Comparison of ENCODE assay signal across 9 mouse cellular contexts in genomic region chr9:65432236-65432635, GRCm38 (mm10). TPM values are rescaled to one million over a fixed set of nuclear protein-coding genes. Genes with fewer than 3 reads are reported as not detected.
DNase-seq lines count a peak whose midpoint lies in the region; ATAC-seq and TF ChIP-seq lines count a peak whose summit lies in the region.
"Had no signal": no experiment of that assay in that cellular context is flagged by ENCODE, and none has a peak within 500 bp of the region (broad histone marks: within the 10 kb centered on the region; RNA-seq: fewer than 3 reads in every experiment).

No protein-coding gene starts in this region.

- TF ChIP-seq CTCF in ES-Bruce4 (IDR thresholded peaks at IDR 0.05; ENCODE audit: low read depth, low read length) = peak; percentile 78
- peak; percentile 72; the same call in 1 of the 2 replicates for TF ChIP-seq CTCF in small intestine, adult 2 months (IDR thresholded peaks at IDR 0.05; ENCODE audit: extremely low read depth, insufficient read length, insufficient replicate concordance, low read depth, low read length)

- no peaks in the 10 kb centered on the region for H3K4me1 ChIP-seq in ES-Bruce4 (ENCODE audit: control insufficient read depth, insufficient read depth, low read length)
- H3K4me1 ChIP-seq in small intestine, adult 2 months (ENCODE audit: control insufficient read depth, insufficient read depth, insufficient read length, low read length) = peaks cover 6% of the 10 kb centered on the region

- peak; percentile 85 for DNase-seq in adrenal gland, adult 2 months
- DNase-seq in embryo, embryonic 11.5 days (ENCODE audit: low read depth, low spot score) = peak; percentile 76
- DNase-seq in heart, adult 9 months (ENCODE audit: low spot score in 2 of 2) = peak; percentile 58 to 79
- peak; percentile 96 for DNase-seq in layer of hippocampus, adult 9-10 months (ENCODE audit: low spot score)
- DNase-seq in lung, postnatal 25 days (ENCODE audit: low spot score) = peak; percentile 86

- no peak for TF ChIP-seq POLR2A in ES-Bruce4 (IDR thresholded peaks at IDR 0.05; ENCODE audit: insufficient read depth, low read length)
- no peak for TF ChIP-seq POLR2A in small intestine, adult 2 months (IDR thresholded peaks at IDR 0.05; ENCODE audit: low read depth, low read length)

- H3K9me3 ChIP-seq in ES-Bruce4 (replicated peaks; ENCODE audit: control insufficient read depth, insufficient read depth, low read length, poor library complexity, severe bottlenecking) = no peaks in the 10 kb centered on the region
- H3K9me3 ChIP-seq: neural tube, embryonic 13.5 days had no signal

- no peak for ATAC-seq in inflammation-experienced regulatory T-cells, adult 6 months

- no peak overlapping the region for H3K9ac ChIP-seq in ES-Bruce4 (ENCODE audit: low read depth, poor library complexity, severe bottlenecking)
- H3K9ac ChIP-seq: neural tube, embryonic 13.5 days had no signal

- no peak overlapping the region for H3K27ac ChIP-seq in ES-Bruce4 (ENCODE audit: insufficient read depth, low read length)
- H3K27ac ChIP-seq in small intestine, adult 2 months (ENCODE audit: insufficient read depth, low read depth, low read length) = no peak overlapping the region
- H3K27ac ChIP-seq: neural tube, embryonic 13.5 days had no signal

- H3K4me3 ChIP-seq in ES-Bruce4 (ENCODE audit: low read depth, low read length) = no peak overlapping the region
- no peak overlapping the region for H3K4me3 ChIP-seq in small intestine, adult 2 months (ENCODE audit: low read depth, low read length)
- H3K4me3 ChIP-seq: neural tube, embryonic 13.5 days had no signal

- no peaks in the 10 kb centered on the region for H3K36me3 ChIP-seq in ES-Bruce4 (ENCODE audit: control insufficient read depth, insufficient read depth, low read length, poor library complexity, severe bottlenecking)
- no peaks in the 10 kb centered on the region for H3K36me3 ChIP-seq in small intestine, adult 2 months (ENCODE audit: control insufficient read depth, insufficient read depth, low read length)
- H3K36me3 ChIP-seq: neural tube, embryonic 13.5 days had no signal

- TF ChIP-seq EP300 in ES-Bruce4 (IDR thresholded peaks at IDR 0.05; ENCODE audit: insufficient read depth, low read depth, low read length) = no peak

- WGBS in small intestine, adult 2 months = 1% methylated on average over 3 of the region's 3 CpGs

- H3K27me3 ChIP-seq in ES-Bruce4 (ENCODE audit: control insufficient read depth, insufficient read depth, low read length, poor library complexity, severe bottlenecking) = no peaks in the 10 kb centered on the region
- H3K27me3 ChIP-seq in small intestine, adult 2 months (ENCODE audit: control insufficient read depth, insufficient read depth, low read length) = no peaks in the 10 kb centered on the region
- H3K27me3 ChIP-seq: neural tube, embryonic 13.5 days had no signal

RNA-seq across cellular contexts. Expression of gene Mtfmt, which starts 3.3 kb away (rescaled TPM):
- polyA plus RNA-seq in ES-Bruce4 (2011; ENCODE audit: insufficient read depth, insufficient read length, low read depth, missing spikeins) = 16.7 and 22.4 TPM in 2 replicates
- total RNA-seq in adrenal gland, adult 2 months (2021) = 10 to 100 TPM; 11.0 to 16.6 TPM
- polyA plus RNA-seq in adrenal gland, adult 2 months (2012; rRNA removed) = 6.5 and 7.0 TPM in 2 replicates
- 2.6 and 5.8 TPM in 2 replicates for polyA plus RNA-seq in small intestine, adult 2 months (2012; rRNA removed)
- 10 to 100 TPM; 20.3 to 25.1 (median 21.8) TPM for polyA plus RNA-seq in inflammation-experienced regulatory T-cells, adult 6 months (2017; shearing (Covaris generic))

RNA-seq across cellular contexts. Expression of gene Slc51b, which starts 9.5 kb away (rescaled TPM):
- polyA plus RNA-seq in ES-Bruce4 (2011; ENCODE audit: insufficient read depth, insufficient read length, low read depth, missing spikeins) = not detected in 2 replicates
- total RNA-seq in adrenal gland, adult 2 months (2021) = under 1 TPM in 1 of 2 experiments, not detected in 1; 0.43 TPM
- polyA plus RNA-seq in adrenal gland, adult 2 months (2012; rRNA removed) = not detected in 2 replicates
- 6.6 and 13.6 TPM in 2 replicates for polyA plus RNA-seq in small intestine, adult 2 months (2012; rRNA removed)
- polyA plus RNA-seq in inflammation-experienced regulatory T-cells, adult 6 months (2017; shearing (Covaris generic)) = not detected
- polyA plus RNA-seq: neural tube, embryonic 13.5 days had no signal

RNA-seq across cellular contexts. Expression of gene Spg21, which starts 28.5 kb away (rescaled TPM):
- polyA plus RNA-seq in ES-Bruce4 (2011; ENCODE audit: insufficient read depth, insufficient read length, low read depth, missing spikeins) = 50.8 and 52.8 TPM in 2 replicates
- total RNA-seq in adrenal gland, adult 2 months (2021) = 10 to 100 TPM; 47.7 to 73.6 TPM
- polyA plus RNA-seq in adrenal gland, adult 2 months (2012; rRNA removed) = 16.2 and 22.4 TPM in 2 replicates
- 4.5 and 9.7 TPM in 2 replicates for polyA plus RNA-seq in small intestine, adult 2 months (2012; rRNA removed)
- polyA plus RNA-seq in inflammation-experienced regulatory T-cells, adult 6 months (2017; shearing (Covaris generic)) = 10 to 100 TPM; 37.2 to 83.3 (median 81.4) TPM

RNA-seq across cellular contexts. Expression of gene Rasl12, which starts 33.9 kb away (rescaled TPM):
- 0.33 and 0.40 TPM in 2 replicates for polyA plus RNA-seq in ES-Bruce4 (2011; ENCODE audit: insufficient read depth, insufficient read length, low read depth, missing spikeins)
- total RNA-seq in adrenal gland, adult 2 months (2021) = 10 to 100 TPM in 1 of 2 experiments, 1 to 10 TPM in 1; 7.5 to 20.4 TPM
- polyA plus RNA-seq in adrenal gland, adult 2 months (2012; rRNA removed) = 19.2 and 23.2 TPM in 2 replicates
- 1.4 and 2.3 TPM in 2 replicates for polyA plus RNA-seq in small intestine, adult 2 months (2012; rRNA removed)
- polyA plus RNA-seq in inflammation-experienced regulatory T-cells, adult 6 months (2017; shearing (Covaris generic)) = under 1 TPM in 2 of 3 experiments, not detected in 1; 0.23 to 0.89 TPM

RNA-seq across cellular contexts. Expression of gene Kbtbd13, which starts 40.8 kb away (rescaled TPM):
- polyA plus RNA-seq in ES-Bruce4 (2011; ENCODE audit: insufficient read depth, insufficient read length, low read depth, missing spikeins) = 0.27 and 0.52 TPM in 2 replicates
- under 1 TPM in 1 of 2 experiments, not detected in 1; 0.97 TPM for total RNA-seq in adrenal gland, adult 2 months (2021)
- polyA plus RNA-seq in adrenal gland, adult 2 months (2012; rRNA removed) = 0.44 and 0.77 TPM in 2 replicates
- polyA plus RNA-seq in small intestine, adult 2 months (2012; rRNA removed) = 0.20 and 0.57 TPM in 2 replicates
- not detected for polyA plus RNA-seq in inflammation-experienced regulatory T-cells, adult 6 months (2017; shearing (Covaris generic))
